In the genomic region with DNA sequence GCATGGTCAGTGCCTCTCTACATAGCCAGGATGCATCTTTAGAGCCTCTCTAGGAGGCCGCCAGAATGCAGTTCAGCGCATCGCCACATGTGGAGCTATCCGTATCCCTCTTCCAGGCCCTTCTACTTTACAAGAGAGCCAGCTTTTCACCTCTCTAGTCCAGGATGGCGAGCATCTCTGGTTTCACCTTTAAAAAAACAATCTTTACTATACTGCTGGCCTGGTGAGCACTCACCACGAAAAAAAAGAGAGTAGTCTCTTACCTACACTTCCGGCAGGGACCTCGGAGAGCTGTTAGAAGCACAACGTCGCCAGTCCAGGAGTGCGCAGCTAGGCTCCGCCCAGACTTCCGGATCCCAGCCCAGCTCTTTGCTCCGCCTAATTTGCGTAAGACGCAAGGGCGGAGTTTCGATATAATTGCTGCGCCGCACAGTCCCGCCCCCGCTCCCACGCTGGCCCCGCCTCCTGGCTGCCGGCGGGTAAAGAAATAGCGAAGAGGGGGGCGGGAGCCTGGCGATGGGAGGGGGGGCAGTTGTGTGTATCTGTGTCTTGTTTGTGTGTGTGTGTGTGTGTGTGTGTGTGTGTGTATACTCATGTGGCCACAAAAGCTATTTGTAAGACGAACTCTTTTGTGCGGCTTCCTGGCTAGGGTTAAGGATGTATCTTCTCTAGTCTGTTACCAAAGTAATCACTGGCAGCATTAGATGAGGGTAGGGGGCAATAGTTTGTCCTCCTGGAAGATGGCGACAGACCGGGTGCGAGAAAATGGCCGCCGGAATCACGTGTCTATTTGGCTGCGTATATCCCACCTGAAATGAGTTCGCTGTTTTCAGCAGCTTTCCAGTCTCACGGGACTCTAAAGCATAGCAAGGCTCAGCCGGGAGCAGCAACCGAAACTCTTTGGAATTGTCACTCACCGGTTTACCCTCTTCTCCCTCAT, we compare ENCODE assay signal across 7 mouse cellular contexts. TPM values are rescaled to one million over a fixed set of nuclear protein-coding genes. Genes with fewer than 3 reads are reported as not detected.
A peak's percentile ranks its signal among the peaks of the same experiment; 100 is the strongest.
DNase-seq lines count a peak whose midpoint lies in the region; ATAC-seq and TF ChIP-seq lines count a peak whose summit lies in the region.

A gene (minus strand): TSS at position 385 of the 940 bp plus-strand sequence.

- peaks cover 22% of the 10 kb centered on the region for H3K36me3 ChIP-seq in embryonic facial prominence, embryonic 10.5 days (replicated peaks)
- no peaks in the 10 kb centered on the region for H3K36me3 ChIP-seq in intestine, postnatal 0 days (ENCODE audit: control insufficient read depth, insufficient read depth)
- H3K36me3 ChIP-seq in midbrain, embryonic 12.5 days: no peaks in the 10 kb centered on the region; the same call in none of the 2 replicates
- H3K36me3 ChIP-seq in small intestine, adult 2 months (ENCODE audit: control insufficient read depth, insufficient read depth, low read length): peaks cover 4% of the 10 kb centered on the region

- H3K4me3 ChIP-seq in embryonic facial prominence, embryonic 10.5 days: peak within 1 kb of the TSS; percentile 61
- peak within 1 kb of the TSS; percentile 44 for H3K4me3 ChIP-seq in intestine, postnatal 0 days (ENCODE audit: low read depth, low read length)
- H3K4me3 ChIP-seq in midbrain, embryonic 12.5 days: peak within 1 kb of the TSS; percentile 47
- H3K4me3 ChIP-seq in small intestine, adult 2 months (ENCODE audit: low read depth, low read length): peak within 1 kb of the TSS; percentile 72

- intact Hi-C loops in left cerebral cortex, postnatal 4 days (cut with DNase I): no loop called here

- ATAC-seq in intestine, postnatal 0 days: peak; percentile 97
- ATAC-seq in midbrain, embryonic 12.5 days (ENCODE audit: low FRiP score, low read depth): peak; percentile 98

- H3K4me1 ChIP-seq in embryonic facial prominence, embryonic 10.5 days: peaks cover 9% of the 10 kb centered on the region
- no peaks in the 10 kb centered on the region for H3K4me1 ChIP-seq in intestine, postnatal 0 days (replicated peaks; ENCODE audit: control insufficient read depth, insufficient read depth, low read length)
- no peaks in the 10 kb centered on the region; the same call in none of the 2 replicates for H3K4me1 ChIP-seq in midbrain, embryonic 12.5 days
- peaks cover 2% of the 10 kb centered on the region; the same call in 1 of the 2 replicates for H3K4me1 ChIP-seq in small intestine, adult 2 months (ENCODE audit: control insufficient read depth, insufficient read depth, insufficient read length, low read length)

- peak within 1 kb of the TSS; percentile 60 for H3K4me2 ChIP-seq in intestine, postnatal 0 days (replicated peaks; ENCODE audit: low read depth)
- H3K4me2 ChIP-seq in midbrain, embryonic 12.5 days (replicated peaks): peak within 1 kb of the TSS; percentile 53

- 17% methylated on average over 43 of the region's 43 CpGs for WGBS in embryonic facial prominence, embryonic 10.5 days
- WGBS in intestine, postnatal 0 days: 24% methylated on average over 42 of the region's 43 CpGs
- WGBS in midbrain, embryonic 12.5 days: 29% methylated on average over 43 of the region's 43 CpGs
- 10% methylated on average over 43 of the region's 43 CpGs for WGBS in small intestine, adult 2 months

- peak within 1 kb of the TSS; percentile 43 for H3K9ac ChIP-seq in intestine, postnatal 0 days (ENCODE audit: low read depth, low read length)
- H3K9ac ChIP-seq in midbrain, embryonic 12.5 days (replicated peaks): peak within 1 kb of the TSS; percentile 46

- no peaks in the 10 kb centered on the region for H3K9me3 ChIP-seq in embryonic facial prominence, embryonic 10.5 days
- H3K9me3 ChIP-seq in intestine, postnatal 0 days (ENCODE audit: control insufficient read depth): no peaks in the 10 kb centered on the region
- no peaks in the 10 kb centered on the region for H3K9me3 ChIP-seq in midbrain, embryonic 12.5 days

- H3K27ac ChIP-seq in embryonic facial prominence, embryonic 10.5 days (replicated peaks): peak within 1 kb of the TSS; percentile 86
- peak within 1 kb of the TSS; percentile 64 for H3K27ac ChIP-seq in intestine, postnatal 0 days (ENCODE audit: low read depth, low read length)
- peak within 1 kb of the TSS; percentile 77 for H3K27ac ChIP-seq in midbrain, embryonic 12.5 days (replicated peaks)
- peak within 1 kb of the TSS; percentile 68 for H3K27ac ChIP-seq in small intestine, adult 2 months (ENCODE audit: insufficient read depth, low read depth, low read length)

- peaks cover 28% of the 10 kb centered on the region for H3K27me3 ChIP-seq in embryonic facial prominence, embryonic 10.5 days (replicated peaks; ENCODE audit: low read depth, poor library complexity, severe bottlenecking)
- H3K27me3 ChIP-seq in intestine, postnatal 0 days (replicated peaks; ENCODE audit: control insufficient read depth, insufficient read depth, low read length): no peaks in the 10 kb centered on the region
- no peaks in the 10 kb centered on the region for H3K27me3 ChIP-seq in midbrain, embryonic 12.5 days
- H3K27me3 ChIP-seq in small intestine, adult 2 months (ENCODE audit: control insufficient read depth, insufficient read depth, low read length): no peaks in the 10 kb centered on the region

- TF ChIP-seq CTCF in intestine, postnatal 0 days (IDR thresholded peaks at IDR 0.05; ENCODE audit: low read depth): peak; percentile 68
- peak; percentile 61; the same call in 1 of the 2 replicates for TF ChIP-seq CTCF in small intestine, adult 2 months (IDR thresholded peaks at IDR 0.05; ENCODE audit: extremely low read depth, insufficient read length, insufficient replicate concordance, low read depth, low read length)

- peak; percentile 91 for DNase-seq in adrenal gland, postnatal 10 days
- DNase-seq in embryonic facial prominence, embryonic 10.5 days (ENCODE audit: low spot score): peak; percentile 91
- peak; percentile 45 for DNase-seq in gonadal fat pad, adult 2 months (ENCODE audit: low read depth)
- DNase-seq in left cerebral cortex, postnatal 4 days: peak; percentile 92

- no peak for TF ChIP-seq POLR2A in small intestine, adult 2 months (IDR thresholded peaks at IDR 0.05; ENCODE audit: low read depth, low read length)

RNA-seq across cellular contexts. Expression of the gene that starts here (rescaled TPM):
- 10 to 100 TPM; 48.5 to 49.2 TPM for total RNA-seq in adrenal gland, postnatal 10 days (2021)
- polyA plus RNA-seq in embryonic facial prominence, embryonic 10.5 days (2016; fragmentation: Nextera tagmentation; extraction: Ambion mirVana): 39.9 and 42.3 TPM in 2 replicates
- 9.4 and 12.7 TPM in 2 replicates for polyA plus RNA-seq in gonadal fat pad, adult 2 months (2012; rRNA removed)
- polyA plus RNA-seq in intestine, postnatal 0 days (2015; fragmentation: Nextera tagmentation; extraction: Ambion mirVana): 12.9 and 13.3 TPM in 2 replicates
- 100 to 1,000 TPM; 174 to 191 TPM for total RNA-seq in left cerebral cortex, postnatal 4 days (2021)
- 55.4 and 59.1 TPM in 2 replicates for polyA plus RNA-seq in midbrain, embryonic 12.5 days (2016; fragmentation: Nextera tagmentation; extraction: Ambion mirVana)
- 1.6 and 3.2 TPM in 2 replicates for polyA plus RNA-seq in small intestine, adult 2 months (2012; rRNA removed)

Comparison
In these comparisons a context has a peak if more than half of its experiments do, and no peak if none do; other contexts are left out.
1. Peak in every context shown above with its lines: DNase-seq, ATAC-seq, H3K4me3 ChIP-seq and H3K27ac ChIP-seq.